Mouse (Mus musculus): ENCODE data around the gene Sirt6.

The Sirt6 gene

GRCm38 (mm10) chr10:81593223-81593622, 34.4 kb downstream of the Sirt6 start:
- DNase-seq (ENCODE audit: low spot score), result no peak

- DNase-seq (ENCODE audit: low spot score), result no peak
These were observed 35.0 kb downstream of the Sirt6 start for GRCm38 (mm10) chr10:81592631-81593030.

- DNase-seq (ENCODE audit: low spot score), result no peak
These were observed 35.8 kb downstream of the Sirt6 start for GRCm38 (mm10) chr10:81591846-81592245.

- no peak for DNase-seq (ENCODE audit: low spot score)
These were observed 38.9 kb downstream of the Sirt6 start for GRCm38 (mm10) chr10:81588739-81589138.

- no peak for DNase-seq (ENCODE audit: low spot score)
These were observed 44.2 kb downstream of the Sirt6 start for GRCm38 (mm10) chr10:81583347-81583746.

GRCm38 (mm10) chr10:81580441-81581070, 47.0 kb downstream of the Sirt6 start:
- DNase-seq (ENCODE audit: low spot score), result no peak

GRCm38 (mm10) chr10:81579967-81580366, 47.6 kb downstream of the Sirt6 start:
- DNase-seq (ENCODE audit: low spot score), result no peak

- no peak for DNase-seq (ENCODE audit: low spot score)
These were observed 51.9 kb downstream of the Sirt6 start for GRCm38 (mm10) chr10:81575695-81576094.

- DNase-seq (ENCODE audit: low spot score), result no peak
These were observed 52.4 kb downstream of the Sirt6 start for GRCm38 (mm10) chr10:81575208-81575631.

GRCm38 (mm10) chr10:81574081-81575056, 53.2 kb downstream of the Sirt6 start, which contains the start of gene Tle2:
Gene Tle2, plus strand, starts transcription at chr10:81574561.
- no peak for DNase-seq (ENCODE audit: low spot score)

- no peak for DNase-seq (ENCODE audit: low spot score)
These were observed 54.6 kb downstream of the Sirt6 start for GRCm38 (mm10) chr10:81572975-81573374.

- no peak for DNase-seq (ENCODE audit: low spot score)
These were observed 55.4 kb downstream of the Sirt6 start for GRCm38 (mm10) chr10:81572133-81572671.
